Mouse (Mus musculus): ENCODE measurements at regions not wholly inside any gene's neighbourhood (a gene's known extent, or its start where the extent isn't known, plus 50 kb on each side); places are given as distances from the start of the nearest gene placed in this dataset.

DNA sequence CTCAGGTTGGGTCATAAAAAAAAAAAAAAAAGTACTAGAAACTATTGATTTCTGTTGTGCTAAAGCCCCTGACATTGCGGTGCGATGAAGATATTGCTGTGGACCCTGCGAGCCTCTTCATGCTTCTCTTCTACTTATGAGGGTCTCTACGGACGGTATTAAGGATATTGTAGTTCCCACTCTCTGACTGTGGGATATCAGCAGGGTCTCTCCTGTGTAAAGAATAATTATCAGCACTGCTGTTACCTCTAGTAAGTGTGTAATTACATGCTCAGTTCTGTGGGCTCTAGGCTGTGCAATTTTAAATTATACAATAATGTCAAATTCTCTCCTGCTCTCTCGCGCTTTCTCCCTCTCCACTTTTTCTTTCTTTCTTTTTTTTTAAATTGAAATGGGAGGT lies 1545.9 kb upstream of the Gulo start:
- no peak for TF ChIP-seq POLR2A (IDR thresholded peaks at IDR 0.05; ENCODE audit: borderline replicate concordance, extremely low read depth, insufficient read depth, insufficient read length)
- 86% methylated on average over 7 of the region's 7 CpGs for WGBS
- Histone ChIP-seq H3K27ac (replicated peaks; ENCODE audit: low read depth, low read length) (no peak overlapping the region), H3K36me3 (ENCODE audit: control insufficient read depth, insufficient read depth, low read length) (no peaks in the 10 kb centered on the region), H3K4me2 (replicated peaks; ENCODE audit: low read depth, low read length, severe bottlenecking) (no peak overlapping the region), H3K4me1 (ENCODE audit: control insufficient read depth, insufficient read depth, low read length) (peaks cover 3% of the 10 kb centered on the region; the same call in 1 of the 2 replicates), H3K4me3 (replicated peaks; ENCODE audit: low read length) (no peak overlapping the region), H3K9me3 (ENCODE audit: control insufficient read depth, low read length) (no peaks in the 10 kb centered on the region), H3K27me3 (ENCODE audit: control insufficient read depth, insufficient read depth, low read length) (no peaks in the 10 kb centered on the region), H3K9ac (ENCODE audit: low read depth, low read length, severe bottlenecking) (no peak overlapping the region)
- ATAC-seq (ENCODE audit: low FRiP score, low read depth) (no peak), DNase-seq (ENCODE audit: low spot score) (no peak)

DNA sequence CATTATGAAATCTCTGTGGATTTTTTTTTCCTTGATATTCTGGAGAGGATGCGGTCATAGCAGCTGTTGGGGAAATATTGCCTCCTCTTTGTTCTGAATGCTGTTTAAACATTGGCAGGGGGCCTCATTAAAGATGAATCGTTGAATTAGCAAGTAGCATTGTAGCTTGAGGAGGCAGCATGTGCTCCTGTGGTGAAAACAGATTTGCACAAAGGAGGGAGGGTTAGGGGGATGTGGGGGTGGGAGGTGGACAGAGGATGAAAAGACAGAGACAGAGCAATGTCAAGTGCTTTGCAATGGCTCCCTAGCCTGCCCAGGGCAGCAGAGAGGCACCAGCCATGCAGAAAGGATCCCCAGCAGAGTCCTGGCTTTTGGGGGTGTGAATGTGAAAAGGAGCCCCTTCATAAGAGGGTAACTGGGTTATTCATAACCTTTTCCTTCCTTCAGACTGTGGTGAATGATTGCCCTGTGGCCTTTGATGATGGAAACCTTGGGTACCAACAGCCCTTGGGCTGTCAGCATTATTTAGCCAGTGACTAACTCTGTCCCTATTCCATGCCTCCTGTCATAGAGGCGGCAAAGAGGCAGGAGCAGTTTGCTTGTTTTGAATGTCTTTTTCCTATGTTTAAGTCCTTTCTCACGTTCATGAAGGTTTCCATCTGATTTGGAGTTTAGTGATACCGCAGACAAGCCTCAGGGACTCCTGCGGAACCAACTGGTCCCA lies 1541.6 kb upstream of the Gulo start:
- WGBS: 66% methylated on average over 6 of the region's 6 CpGs
- no peak for DNase-seq (ENCODE audit: low spot score)
- no peak for ATAC-seq (ENCODE audit: low FRiP score, low read depth)
- H3K27me3 ChIP-seq (ENCODE audit: control insufficient read depth, insufficient read depth, low read length): no peaks in the 10 kb centered on the region
- TF ChIP-seq POLR2A (IDR thresholded peaks at IDR 0.05; ENCODE audit: borderline replicate concordance, extremely low read depth, insufficient read depth, insufficient read length): no peak
- no peak overlapping the region for H3K27ac ChIP-seq (replicated peaks; ENCODE audit: low read depth, low read length)
- no peaks in the 10 kb centered on the region for H3K9me3 ChIP-seq (ENCODE audit: control insufficient read depth, low read length)
- H3K9ac ChIP-seq (ENCODE audit: low read depth, low read length, severe bottlenecking): no peak overlapping the region
- no peak overlapping the region for H3K4me2 ChIP-seq (replicated peaks; ENCODE audit: low read depth, low read length, severe bottlenecking)
- H3K4me3 ChIP-seq (replicated peaks; ENCODE audit: low read length): no peak overlapping the region
- no peaks in the 10 kb centered on the region for H3K4me1 ChIP-seq (ENCODE audit: control insufficient read depth, insufficient read depth, low read length)
- no peaks in the 10 kb centered on the region for H3K36me3 ChIP-seq (ENCODE audit: control insufficient read depth, insufficient read depth, low read length)

DNA sequence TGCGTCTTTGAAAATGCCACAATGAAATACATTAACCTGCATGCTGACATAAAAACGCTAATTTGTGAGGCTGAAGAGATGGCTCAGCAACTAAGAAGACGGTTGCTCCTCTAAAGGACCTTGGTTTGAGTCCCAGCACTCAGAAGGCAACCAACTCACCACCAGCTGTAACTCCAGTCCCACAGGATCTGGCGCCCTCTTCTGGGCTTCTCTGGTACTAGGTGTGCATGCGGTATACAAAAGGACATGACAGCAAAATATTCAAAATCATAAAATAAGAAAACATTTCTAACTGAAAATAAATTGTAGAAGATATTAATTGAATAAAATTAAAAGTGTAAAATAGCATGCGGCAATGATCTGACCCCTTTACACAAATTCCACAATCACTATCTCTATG lies 1539.7 kb upstream of the Gulo start:
- 83% methylated on average over 6 of the region's 6 CpGs for WGBS
- Histone ChIP-seq H3K27ac (replicated peaks; ENCODE audit: low read depth, low read length) (no peak overlapping the region), H3K9me3 (ENCODE audit: control insufficient read depth, low read length) (peaks cover 3% of the 10 kb centered on the region; the same call in 1 of the 2 replicates), H3K36me3 (ENCODE audit: control insufficient read depth, insufficient read depth, low read length) (no peaks in the 10 kb centered on the region), H3K4me2 (replicated peaks; ENCODE audit: low read depth, low read length, severe bottlenecking) (no peak overlapping the region), H3K4me3 (replicated peaks; ENCODE audit: low read length) (no peak overlapping the region), H3K4me1 (ENCODE audit: control insufficient read depth, insufficient read depth, low read length) (0 out of 2 replicates have a peak, but pooled peaks cover 3% of the 10 kb centered on the region), H3K27me3 (ENCODE audit: control insufficient read depth, insufficient read depth, low read length) (no peaks in the 10 kb centered on the region), H3K9ac (ENCODE audit: low read depth, low read length, severe bottlenecking) (no peak overlapping the region)
- DNase-seq (ENCODE audit: low spot score) (no peak), ATAC-seq (ENCODE audit: low FRiP score, low read depth) (no peak)
- TF ChIP-seq POLR2A (IDR thresholded peaks at IDR 0.05; ENCODE audit: borderline replicate concordance, extremely low read depth, insufficient read depth, insufficient read length): no peak

- ATAC-seq (ENCODE audit: low FRiP score, low read depth) (peak; percentile 55; the same call in 1 of the 2 replicates), DNase-seq (ENCODE audit: low spot score) (no peak)
- H3K4me3 ChIP-seq (replicated peaks; ENCODE audit: low read length): no peak overlapping the region
- H3K36me3 ChIP-seq (ENCODE audit: control insufficient read depth, insufficient read depth, low read length): no peaks in the 10 kb centered on the region
- no peak overlapping the region for H3K9ac ChIP-seq (ENCODE audit: low read depth, low read length, severe bottlenecking)
- TF ChIP-seq POLR2A (IDR thresholded peaks at IDR 0.05; ENCODE audit: borderline replicate concordance, extremely low read depth, insufficient read depth, insufficient read length): no peak
- peaks cover 10% of the 10 kb centered on the region; the same call in 1 of the 2 replicates for H3K9me3 ChIP-seq (ENCODE audit: control insufficient read depth, low read length)
- H3K4me1 ChIP-seq (ENCODE audit: control insufficient read depth, insufficient read depth, low read length): peaks cover 12% of the 10 kb centered on the region
- H3K27ac ChIP-seq (replicated peaks; ENCODE audit: low read depth, low read length): no peak overlapping the region
- H3K4me2 ChIP-seq (replicated peaks; ENCODE audit: low read depth, low read length, severe bottlenecking): no peak overlapping the region
- 19% methylated on average over 5 of the region's 5 CpGs for WGBS
- no peaks in the 10 kb centered on the region for H3K27me3 ChIP-seq (ENCODE audit: control insufficient read depth, insufficient read depth, low read length)
Observed at GRCm38 (mm10) chr14:67545036-67545435, 1536.0 kb upstream of the Gulo start.

GRCm38 (mm10) chr14:67541271-67541711 lies 1532.3 kb upstream of the Gulo start:
- H3K9ac ChIP-seq (ENCODE audit: low read depth, low read length, severe bottlenecking): no peak overlapping the region
- H3K4me1 ChIP-seq (ENCODE audit: control insufficient read depth, insufficient read depth, low read length): peaks cover 22% of the 10 kb centered on the region
- peak; percentile 49 for DNase-seq (ENCODE audit: low spot score)
- H3K36me3 ChIP-seq (ENCODE audit: control insufficient read depth, insufficient read depth, low read length): no peaks in the 10 kb centered on the region
- peak overlapping the region; percentile 38 for H3K27ac ChIP-seq (replicated peaks; ENCODE audit: low read depth, low read length)
- TF ChIP-seq POLR2A (IDR thresholded peaks at IDR 0.05; ENCODE audit: borderline replicate concordance, extremely low read depth, insufficient read depth, insufficient read length): no peak
- H3K9me3 ChIP-seq (ENCODE audit: control insufficient read depth, low read length): peaks cover 10% of the 10 kb centered on the region; the same call in 1 of the 2 replicates
- WGBS: 27% methylated on average over 4 of the region's 4 CpGs
- no peaks in the 10 kb centered on the region for H3K27me3 ChIP-seq (ENCODE audit: control insufficient read depth, insufficient read depth, low read length)
- peak; percentile 51 for ATAC-seq (ENCODE audit: low FRiP score, low read depth)
- H3K4me3 ChIP-seq (replicated peaks; ENCODE audit: low read length): no peak overlapping the region
- no peak overlapping the region for H3K4me2 ChIP-seq (replicated peaks; ENCODE audit: low read depth, low read length, severe bottlenecking)
